Mouse (Mus musculus) neural tube, embryonic 12.5 days (tissue): Measurements from ENCODE around the gene Pdzd4. TPM values are rescaled to one million over a fixed set of nuclear protein-coding genes. Genes with fewer than 3 reads are reported as not detected.

Experiments used
- ATAC-seq: fragments of 200-750 bp; cut with Nextera tagmentation; 2 replicates; pipeline ENCODE4 v1.8.0; 2017; ENCODE audit warnings: low read depth, mild to moderate bottlenecking, moderate TSS enrichment, moderate library complexity; ENCODE audit not compliant: low FRiP score
- H3K27ac ChIP-seq: fragments of 300-500 bp; sonication (generic); 2 replicates; pipeline ENCODE4 v1.5.1; 2016
- H3K27me3 ChIP-seq: fragments of 300-500 bp; sonication (generic); replicated peaks from 2 replicates; pipeline ENCODE4 v1.6.1; 2016; ENCODE audit warnings: mild to moderate bottlenecking
- H3K36me3 ChIP-seq: fragments of 300-500 bp; sonication (generic); 2 replicates; pipeline ENCODE4 v1.6.1; 2016; ENCODE audit warnings: mild to moderate bottlenecking
- H3K4me1 ChIP-seq: fragments of 300-500 bp; sonication (generic); 2 replicates; pipeline ENCODE4 v1.6.1; 2016
- H3K4me2 ChIP-seq: fragments of 300-500 bp; sonication (generic); replicated peaks from 2 replicates; pipeline ENCODE4 v1.6.1; 2016; ENCODE audit warnings: mild to moderate bottlenecking
- H3K4me3 ChIP-seq: fragments of 300-500 bp; sonication (generic); 2 replicates; pipeline ENCODE4 v1.5.1; 2016
- H3K9ac ChIP-seq: fragments of 300-500 bp; sonication (generic); 2 replicates; pipeline ENCODE4 v1.6.1; 2016; ENCODE audit warnings: mild to moderate bottlenecking
- H3K9me3 ChIP-seq: fragments of 300-500 bp; sonication (generic); 2 replicates; pipeline ENCODE4 v1.6.1; 2016; ENCODE audit warnings: mild to moderate bottlenecking
- WGBS: fragments of 180-500 bp; shearing (Covaris S2); methylation state at CpG from one replicate; pipeline ENCODE4 v1.1.7; 2016; 5-methylcytosine and 5-hydroxymethylcytosine counted together
- polyA plus RNA-seq: library from polyadenylated mRNA; unstranded; fragments of >200 nt; fragmentation: Nextera tagmentation; extraction: Ambion mirVana; gene quantifications from 2 replicates; pipeline ENCODE4 v1.2.1, GENCODE M21; 2016

The Pdzd4 gene
- polyA plus RNA-seq, result 2.7 and 3.1 TPM in 2 replicates

GRCm38 (mm10) chrX:73824185-73825151 is at the start of gene Pdzd4:
TSS of gene Pdzd4 (minus strand) at chrX:73824969.
- peak within 1 kb of the TSS; percentile 72; the same call in 1 of the 2 replicates for H3K27ac ChIP-seq
- peak within 1 kb of the TSS; percentile 65 for H3K4me2 ChIP-seq
- no peaks in the 10 kb centered on the region; the same call in 1 of the 2 replicates for H3K27me3 ChIP-seq
- H3K4me1 ChIP-seq, result no peaks in the 10 kb centered on the region
- peak within 1 kb of the TSS; percentile 57 for H3K4me3 ChIP-seq
- no peaks in the 10 kb centered on the region for H3K36me3 ChIP-seq
- 14% methylated on average over 69 of the region's 84 CpGs for WGBS
- H3K9me3 ChIP-seq, result no peaks in the 10 kb centered on the region
- peak; percentile 83 for ATAC-seq
- peak within 1 kb of the TSS; percentile 75 for H3K9ac ChIP-seq

- no peaks in the 10 kb centered on the region for H3K27me3 ChIP-seq
- no peak for ATAC-seq
These were observed 47.2 kb upstream of the Pdzd4 start for GRCm38 (mm10) chrX:73871956-73872355.

GRCm38 (mm10) chrX:73871474-73871873 is 46.7 kb upstream of the Pdzd4 start:
- ATAC-seq, result no peak
- H3K27ac ChIP-seq, result no peak overlapping the region
- H3K36me3 ChIP-seq, result no peaks in the 10 kb centered on the region

More at GRCm38 (mm10) chrX:73871956-73872355, 47.2 kb upstream of the Pdzd4 start:
- Histone ChIP-seq H3K27ac (no peak overlapping the region), H3K4me2 (no peak overlapping the region), H3K9ac (no peak overlapping the region), H3K4me3 (no peak overlapping the region), H3K36me3 (no peaks in the 10 kb centered on the region), H3K4me1 (0 out of 2 replicates have a peak, but pooled peaks cover under 1% of the 10 kb centered on the region), H3K9me3 (no peaks in the 10 kb centered on the region)
- 28% methylated on average over 1 of the region's 1 CpGs for WGBS

GRCm38 (mm10) chrX:73869334-73869733 is 44.6 kb upstream of the Pdzd4 start:
- H3K4me1 ChIP-seq, result peaks cover 19% of the 10 kb centered on the region
- 18% methylated on average over 5 of the region's 5 CpGs for WGBS

More at GRCm38 (mm10) chrX:73871474-73871873, 46.7 kb upstream of the Pdzd4 start:
- Histone ChIP-seq H3K4me3 (no peak overlapping the region), H3K4me2 (no peak overlapping the region), H3K4me1 (peaks cover 5% of the 10 kb centered on the region; the same call in 1 of the 2 replicates), H3K9ac (no peak overlapping the region), H3K9me3 (no peaks in the 10 kb centered on the region), H3K27me3 (no peaks in the 10 kb centered on the region)

GRCm38 (mm10) chrX:73867852-73868251 is 43.1 kb upstream of the Pdzd4 start:
- H3K9me3 ChIP-seq, result no peaks in the 10 kb centered on the region
- H3K36me3 ChIP-seq, result no peaks in the 10 kb centered on the region
- no peak for ATAC-seq
- H3K9ac ChIP-seq, result no peak overlapping the region
- H3K4me3 ChIP-seq, result no peak overlapping the region
- no peak overlapping the region for H3K4me2 ChIP-seq
- H3K27ac ChIP-seq, result no peak overlapping the region
- WGBS, result 74% methylated on average over 1 of the region's 1 CpGs
- no peaks in the 10 kb centered on the region for H3K27me3 ChIP-seq
- peaks cover 20% of the 10 kb centered on the region for H3K4me1 ChIP-seq

More at GRCm38 (mm10) chrX:73869334-73869733, 44.6 kb upstream of the Pdzd4 start:
- H3K36me3 ChIP-seq, result no peaks in the 10 kb centered on the region
- no peaks in the 10 kb centered on the region for H3K27me3 ChIP-seq
- no peak overlapping the region for H3K4me2 ChIP-seq
- no peak overlapping the region for H3K27ac ChIP-seq
- no peak for ATAC-seq
- no peaks in the 10 kb centered on the region for H3K9me3 ChIP-seq
- no peak overlapping the region for H3K4me3 ChIP-seq
- no peak overlapping the region for H3K9ac ChIP-seq

- no peak overlapping the region for H3K4me3 ChIP-seq
- WGBS, result 33% methylated on average over 3 of the region's 3 CpGs
- H3K4me2 ChIP-seq, result no peak overlapping the region
- no peaks in the 10 kb centered on the region for H3K9me3 ChIP-seq
- H3K36me3 ChIP-seq, result no peaks in the 10 kb centered on the region
- no peak overlapping the region for H3K27ac ChIP-seq
- H3K27me3 ChIP-seq, result no peaks in the 10 kb centered on the region
- peaks cover 20% of the 10 kb centered on the region for H3K4me1 ChIP-seq
- H3K9ac ChIP-seq, result no peak overlapping the region
- 0 out of 2 replicates have a peak, but pooled peaks have one; percentile 8 for ATAC-seq
These were observed 42.5 kb upstream of the Pdzd4 start for GRCm38 (mm10) chrX:73867256-73867655.

- Histone ChIP-seq H3K4me3 (no peak overlapping the region), H3K27ac (no peak overlapping the region), H3K4me1 (peaks cover 20% of the 10 kb centered on the region), H3K36me3 (peaks cover 3% of the 10 kb centered on the region; the same call in 1 of the 2 replicates), H3K4me2 (peak overlapping the region; percentile 1; the same call in 1 of the 2 replicates), H3K27me3 (no peaks in the 10 kb centered on the region), H3K9me3 (no peaks in the 10 kb centered on the region), H3K9ac (no peak overlapping the region)
- WGBS, result 52% methylated on average over 3 of the region's 3 CpGs
- ATAC-seq, result peak; percentile 78; the same call in 1 of the 2 replicates
These were observed 39.9 kb upstream of the Pdzd4 start for GRCm38 (mm10) chrX:73864692-73865091.

GRCm38 (mm10) chrX:73855087-73855408 is 30.3 kb upstream of the Pdzd4 start:
- no peaks in the 10 kb centered on the region for H3K9me3 ChIP-seq
- no peak overlapping the region for H3K9ac ChIP-seq
- WGBS, result 85% methylated on average over 3 of the region's 3 CpGs
- no peaks in the 10 kb centered on the region for H3K4me1 ChIP-seq
- no peak overlapping the region for H3K4me2 ChIP-seq
- H3K4me3 ChIP-seq, result no peak overlapping the region
- no peaks in the 10 kb centered on the region; the same call in 1 of the 2 replicates for H3K36me3 ChIP-seq
- H3K27ac ChIP-seq, result no peak overlapping the region
- H3K27me3 ChIP-seq, result no peaks in the 10 kb centered on the region
- ATAC-seq, result no peak

- Histone ChIP-seq H3K27me3 (no peaks in the 10 kb centered on the region), H3K4me1 (no peaks in the 10 kb centered on the region), H3K4me2 (no peak overlapping the region), H3K4me3 (no peak overlapping the region), H3K9me3 (no peaks in the 10 kb centered on the region), H3K36me3 (no peaks in the 10 kb centered on the region; the same call in 1 of the 2 replicates), H3K9ac (no peak overlapping the region), H3K27ac (no peak overlapping the region)
- no peak for ATAC-seq
- WGBS, result 88% methylated on average over 9 of the region's 9 CpGs
These were observed 29.7 kb upstream of the Pdzd4 start for GRCm38 (mm10) chrX:73854326-73855086.

GRCm38 (mm10) chrX:73836691-73837090 is 11.9 kb upstream of the Pdzd4 start:
- Histone ChIP-seq H3K9ac (no peak overlapping the region), H3K4me2 (no peak overlapping the region), H3K4me3 (no peak overlapping the region), H3K36me3 (no peaks in the 10 kb centered on the region), H3K27ac (no peak overlapping the region), H3K27me3 (no peaks in the 10 kb centered on the region), H3K9me3 (no peaks in the 10 kb centered on the region), H3K4me1 (no peaks in the 10 kb centered on the region)
- WGBS, result 81% methylated on average over 3 of the region's 3 CpGs
- ATAC-seq, result no peak

GRCm38 (mm10) chrX:73835731-73836130 is 11.0 kb upstream of the Pdzd4 start:
- Histone ChIP-seq H3K27ac (no peak overlapping the region), H3K27me3 (no peaks in the 10 kb centered on the region), H3K36me3 (no peaks in the 10 kb centered on the region), H3K4me2 (no peak overlapping the region), H3K4me3 (no peak overlapping the region), H3K4me1 (no peaks in the 10 kb centered on the region), H3K9me3 (no peaks in the 10 kb centered on the region), H3K9ac (no peak overlapping the region)
- ATAC-seq, result no peak
- WGBS, result 95% methylated on average over 1 of the region's 1 CpGs

GRCm38 (mm10) chrX:73823747-73824146 is 1.0 kb downstream of the Pdzd4 start:
- no peaks in the 10 kb centered on the region for H3K9me3 ChIP-seq
- H3K9ac ChIP-seq, result peak overlapping the region; percentile 75
- no peaks in the 10 kb centered on the region for H3K36me3 ChIP-seq
- H3K27ac ChIP-seq, result no peak overlapping the region
- peak; percentile 51 for ATAC-seq
- 9% methylated on average over 17 of the region's 17 CpGs for WGBS
- no peaks in the 10 kb centered on the region for H3K4me1 ChIP-seq
- H3K4me3 ChIP-seq, result peak overlapping the region; percentile 57
- peak overlapping the region; percentile 65 for H3K4me2 ChIP-seq
- no peaks in the 10 kb centered on the region; the same call in 1 of the 2 replicates for H3K27me3 ChIP-seq
